Mouse (Mus musculus) CD8-positive naive resting alpha-beta T cell, adult 2 months (primary cell): ENCODE measurements around the gene Ttc16.

Source experiments
- DNase-seq, 2 experiments: peaks; one replicate each; pipeline ENCODE4 v3.0.0; 2022; ENCODE audit warnings: low read depth in 2 of 2, low spot score in 2 of 2

The Ttc16 gene

GRCm38 (mm10) chr2:32720053-32720452 is 55.4 kb downstream of the Ttc16 start:
- no peak for DNase-seq

DNA sequence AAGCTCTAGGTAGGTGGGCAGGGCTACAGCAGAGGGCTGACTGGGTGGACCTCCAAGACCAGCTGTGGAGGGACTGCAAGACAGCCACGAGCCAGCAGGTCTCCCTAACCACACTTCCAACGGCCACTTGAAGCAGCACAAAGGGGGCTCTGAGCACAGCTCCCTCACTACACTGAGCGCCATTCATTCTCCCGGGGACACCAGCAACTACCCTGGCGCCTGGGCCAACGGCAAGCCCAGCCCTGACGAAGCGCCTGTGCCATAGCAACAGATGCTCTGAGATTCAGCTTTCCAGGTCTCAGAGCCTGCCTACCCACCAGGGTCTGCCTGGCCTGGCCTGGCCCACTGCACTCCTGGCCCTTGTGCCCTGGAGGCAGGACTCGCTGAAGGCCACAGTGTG is 56.7 kb downstream of the Ttc16 start:
- DNase-seq, result no peak

GRCm38 (mm10) chr2:32714987-32715425 is 60.4 kb downstream of the Ttc16 start:
- peak; percentile 34 to 48 for DNase-seq

DNA sequence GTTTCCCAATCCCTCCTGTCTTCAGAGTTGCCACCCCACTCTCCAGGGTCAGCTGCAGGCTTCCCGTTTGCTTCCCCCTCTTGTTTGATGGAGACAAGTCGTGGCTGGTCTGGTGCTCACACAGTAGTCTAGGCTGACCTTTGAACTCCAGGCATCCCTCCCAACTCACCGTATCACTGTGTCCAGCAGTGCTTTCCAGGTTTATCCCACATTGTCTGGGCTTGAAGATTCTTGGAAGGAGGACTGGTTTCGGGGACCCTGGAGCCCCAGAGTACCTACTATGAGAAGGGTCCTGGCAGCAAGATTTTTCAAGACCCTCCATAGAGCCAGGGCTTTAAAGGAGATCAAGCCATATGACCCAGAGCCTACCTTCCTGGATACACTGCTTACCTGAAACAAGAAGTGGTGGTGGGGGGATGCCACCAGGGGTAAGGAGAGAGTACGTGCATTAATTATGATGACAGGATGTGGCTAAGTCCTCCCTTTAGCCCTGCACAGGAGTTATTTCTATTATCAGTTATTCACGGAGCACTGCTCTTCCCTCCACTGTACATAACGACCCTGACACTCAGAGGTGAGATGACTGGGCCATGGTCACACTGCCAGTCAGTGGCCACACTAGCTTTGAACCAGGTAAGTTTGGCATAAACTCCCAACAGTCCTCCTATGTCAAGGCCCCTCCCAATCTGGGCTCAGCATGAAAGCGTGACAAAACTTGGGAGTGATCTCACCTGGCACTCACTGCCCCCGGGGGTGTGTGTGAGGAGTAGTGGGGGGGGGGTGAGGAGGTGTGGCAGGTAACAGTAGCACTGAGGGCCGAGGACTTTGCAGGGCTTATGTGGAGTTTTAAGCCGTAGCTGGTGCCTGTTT is 61.1 kb downstream of the Ttc16 start:
- no peak for DNase-seq

- peak; percentile 93 to 95 for DNase-seq
These were observed 62.3 kb downstream of the Ttc16 start, which contains the start of gene Cdk9 for GRCm38 (mm10) chr2:32712934-32713817. TSS of gene Cdk9 (minus strand) at chr2:32713076.

DNA sequence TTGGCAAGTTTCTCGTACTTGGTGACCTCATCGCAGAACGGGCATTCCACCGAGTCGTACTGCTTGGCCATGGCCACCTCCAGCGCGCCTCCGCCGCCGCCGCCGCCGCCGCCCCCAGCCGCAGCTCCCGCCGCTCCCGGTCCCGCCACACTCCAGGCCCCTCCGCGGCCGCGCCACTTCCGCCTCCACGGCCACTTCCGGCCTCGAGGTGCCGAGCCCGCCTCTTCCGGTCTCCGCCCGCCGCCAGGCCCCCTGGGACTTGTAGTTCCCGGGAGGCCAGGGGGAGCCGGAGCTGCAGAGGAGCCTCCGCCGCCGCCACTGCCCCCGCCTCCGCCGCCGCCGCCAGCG is 62.9 kb downstream of the Ttc16 start:
- DNase-seq, result peak; percentile 95 to 97

DNA sequence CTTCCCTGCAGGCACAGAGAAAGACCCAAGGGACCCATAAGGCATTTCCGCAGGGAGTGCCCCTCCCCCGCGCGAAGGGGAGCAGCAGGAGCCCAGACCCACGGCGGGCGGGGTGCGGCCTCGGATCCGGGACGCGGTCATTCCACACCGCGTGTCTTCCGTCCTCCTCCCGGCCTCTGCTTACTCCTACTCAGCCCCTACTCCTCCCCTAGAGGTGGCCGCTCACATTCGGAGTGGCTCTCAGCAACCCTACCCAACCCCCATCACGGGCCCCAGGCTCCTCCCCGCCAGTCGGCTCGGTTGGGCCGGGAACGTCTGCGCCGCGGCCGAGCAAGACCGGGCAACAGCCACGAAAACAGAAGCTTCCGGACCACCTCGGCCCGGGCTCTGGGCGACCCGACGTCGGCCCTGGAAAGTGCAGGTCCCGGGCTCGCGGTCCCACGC is 63.3 kb downstream of the Ttc16 start:
- DNase-seq, result peak; percentile 38 to 43

GRCm38 (mm10) chr2:32711301-32712056 is 64.0 kb downstream of the Ttc16 start:
- DNase-seq, result no peak

DNA sequence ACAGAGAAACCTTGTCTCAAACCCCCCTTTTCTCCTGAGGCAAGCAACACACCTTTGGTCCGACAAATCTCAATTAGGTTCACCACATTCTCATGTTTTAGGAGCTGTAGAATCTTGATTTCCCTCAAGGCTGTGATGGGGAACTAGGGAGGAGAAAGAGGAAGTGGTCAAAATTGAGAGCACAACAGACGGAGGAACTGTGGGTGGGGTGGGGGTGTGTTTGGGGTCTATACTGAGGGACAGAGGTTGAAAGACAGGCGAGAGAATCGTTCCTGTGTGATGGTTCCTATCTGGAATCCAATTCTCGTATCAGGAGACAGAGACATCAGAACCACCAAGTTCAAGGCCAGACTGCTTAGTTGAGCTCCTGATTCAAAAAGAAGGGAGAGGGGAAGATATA is 65.0 kb downstream of the Ttc16 start:
- DNase-seq, result no peak

DNA sequence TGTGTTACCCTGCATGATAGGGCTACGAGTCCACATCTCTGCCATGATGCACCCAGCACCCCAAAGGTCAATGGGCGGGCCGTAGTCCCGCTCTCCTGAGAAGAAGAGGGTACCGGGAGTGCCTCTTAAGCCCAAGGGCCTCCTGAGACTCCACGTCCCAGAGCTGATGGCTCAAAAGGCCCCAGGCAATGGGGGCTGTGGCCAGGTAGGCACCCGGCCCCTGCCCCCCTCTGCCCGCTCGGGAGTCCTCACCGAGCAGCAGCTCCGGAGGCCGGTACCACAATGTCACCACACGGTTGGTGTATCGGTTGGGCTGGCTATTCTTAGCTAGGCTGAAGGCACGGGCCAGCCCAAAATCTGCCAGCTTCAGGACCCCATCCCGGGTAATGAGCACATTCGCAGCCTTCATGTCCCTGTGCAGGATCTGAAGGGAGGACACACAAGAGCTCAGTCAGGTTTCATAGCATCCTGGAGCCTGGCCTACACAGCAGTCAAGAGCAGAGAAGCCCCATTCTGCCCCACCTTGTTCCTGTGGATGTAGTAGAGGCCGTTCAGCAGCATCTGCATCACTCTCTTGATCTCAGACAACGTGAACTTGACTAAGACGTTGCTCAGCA is 65.8 kb downstream of the Ttc16 start:
- DNase-seq, result no peak

DNA sequence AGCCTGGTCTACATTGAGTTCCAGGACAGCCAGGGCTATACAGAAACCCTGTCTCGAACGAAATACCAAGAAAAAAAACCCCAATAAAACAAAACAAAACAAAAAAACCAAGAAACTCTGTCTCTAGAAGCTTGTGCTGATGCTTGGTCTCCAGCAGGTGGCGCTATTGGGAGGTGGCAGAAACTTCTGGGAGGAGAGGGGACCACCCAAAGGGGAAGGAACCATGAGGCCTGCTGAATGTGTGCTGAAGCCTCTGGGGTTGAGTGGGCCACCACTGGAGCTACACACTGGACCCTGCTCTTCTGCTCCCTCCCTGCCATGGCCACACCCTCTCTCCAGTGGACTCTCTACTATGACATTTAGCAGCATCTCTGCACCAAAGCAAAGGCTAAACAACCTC is 66.8 kb downstream of the Ttc16 start:
- DNase-seq, result peak; percentile 68 to 76
